Mouse (Mus musculus) c-Kit-positive CD71-negative TER-119-negative erythroid progenitor cells, embryonic 14.5 days (primary cell): ENCODE measurements around the gene Ak7.
A peak's percentile ranks its signal among the peaks of the same experiment; 100 is the strongest.

Source experiments
- DNase-seq: peaks from one replicate; pipeline ENCODE4 v3.0.0-alpha.2; 2013; ENCODE audit warnings: low read depth

Ak7 gene

GRCm38 (mm10) chr12:105730851-105731460 lies 25.2 kb downstream of the Ak7 start:
- DNase-seq: no peak

- DNase-seq: no peak
Measured at GRCm38 (mm10) chr12:105733370-105734159, 27.8 kb downstream of the Ak7 start.

DNA sequence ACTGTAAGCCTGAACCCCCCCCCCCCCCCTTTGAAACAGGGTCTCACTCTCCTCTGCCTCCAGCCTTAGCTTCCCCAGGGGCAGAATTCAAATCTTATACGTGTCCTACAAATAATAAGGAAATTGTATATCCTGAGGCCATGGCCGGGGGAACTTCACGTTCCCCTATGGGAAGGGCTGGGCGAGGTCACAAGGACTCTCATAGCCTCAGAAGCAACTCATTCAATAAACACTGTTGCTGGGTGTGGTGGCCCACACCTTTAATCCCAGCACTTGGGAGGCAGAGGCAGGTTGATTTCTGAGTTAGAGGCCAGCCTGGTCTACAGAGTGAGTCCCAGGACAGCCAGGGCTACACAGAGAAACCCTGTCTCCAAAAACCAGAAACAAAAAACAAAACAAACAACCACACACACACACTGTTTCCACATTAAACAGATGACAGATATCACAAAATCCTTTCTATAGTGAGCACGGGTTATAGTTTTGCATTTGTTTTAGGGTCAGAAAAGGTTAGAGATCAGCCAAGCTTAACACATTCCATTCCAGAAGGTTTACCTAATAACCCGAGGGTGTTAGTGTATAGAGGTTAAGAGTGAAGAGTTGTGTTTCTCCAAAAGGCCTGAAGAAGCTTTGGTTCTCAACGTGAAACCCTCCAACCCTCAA lies 29.6 kb downstream of the Ak7 start:
- DNase-seq: no peak

DNA sequence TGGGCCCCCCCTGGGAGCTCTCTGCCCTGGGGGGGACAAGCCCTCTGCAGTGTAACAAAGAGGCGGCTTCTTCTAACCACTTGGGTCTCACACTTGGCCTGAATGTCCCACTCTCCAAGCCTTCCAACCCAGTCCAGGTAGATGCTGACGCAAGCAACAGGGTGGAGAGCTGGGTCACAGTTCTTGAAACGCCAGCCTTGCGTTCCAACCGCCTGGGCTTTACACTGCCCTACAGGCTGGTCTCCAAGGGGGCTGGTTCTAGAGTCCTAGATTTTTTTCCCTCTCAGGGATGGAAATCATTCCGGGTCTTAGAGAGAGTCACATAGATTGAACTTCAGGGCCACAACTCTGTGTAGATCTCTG lies 30.1 kb downstream of the Ak7 start:
- DNase-seq: no peak

GRCm38 (mm10) chr12:105738316-105739096 lies 32.7 kb downstream of the Ak7 start:
- no peak for DNase-seq

DNA sequence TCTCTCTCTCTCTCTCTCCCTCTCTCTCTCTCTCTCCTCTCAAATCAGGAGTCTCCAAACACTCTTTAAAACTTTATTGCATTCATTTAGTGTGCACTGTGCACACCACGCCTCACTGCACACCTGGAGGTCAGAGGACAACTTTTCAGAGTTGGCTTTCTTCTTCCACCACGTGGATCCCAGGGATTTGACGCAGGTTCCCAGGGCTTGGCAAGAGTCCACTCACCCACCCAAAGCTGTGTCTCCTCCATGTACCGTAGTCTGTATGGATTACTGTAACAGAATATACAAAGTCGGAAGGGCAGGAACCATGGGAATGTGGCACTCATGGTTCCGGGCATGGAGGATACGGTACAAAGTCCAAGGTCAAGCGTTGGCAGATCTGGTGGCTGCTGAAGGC lies 33.9 kb downstream of the Ak7 start:
- no peak for DNase-seq

DNA sequence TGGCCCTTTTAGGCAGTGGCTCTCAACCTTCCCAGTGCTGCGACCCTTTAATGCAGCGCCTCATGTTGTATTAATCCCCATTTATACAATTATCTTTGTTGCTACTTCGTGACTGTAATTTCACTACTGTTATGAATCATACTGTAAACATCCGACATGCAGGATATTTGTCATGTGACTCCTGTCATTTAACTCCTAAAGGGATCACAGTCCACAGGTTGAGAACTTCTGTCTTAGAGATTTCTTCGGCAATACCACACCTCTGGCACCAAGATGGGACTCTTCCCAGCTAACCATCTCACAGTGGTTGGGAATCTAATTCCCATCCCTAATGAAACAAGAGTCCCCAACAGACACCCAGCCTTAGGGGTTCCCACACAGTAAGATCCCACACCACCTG lies 42.3 kb downstream of the Ak7 start:
- DNase-seq: no peak

DNA sequence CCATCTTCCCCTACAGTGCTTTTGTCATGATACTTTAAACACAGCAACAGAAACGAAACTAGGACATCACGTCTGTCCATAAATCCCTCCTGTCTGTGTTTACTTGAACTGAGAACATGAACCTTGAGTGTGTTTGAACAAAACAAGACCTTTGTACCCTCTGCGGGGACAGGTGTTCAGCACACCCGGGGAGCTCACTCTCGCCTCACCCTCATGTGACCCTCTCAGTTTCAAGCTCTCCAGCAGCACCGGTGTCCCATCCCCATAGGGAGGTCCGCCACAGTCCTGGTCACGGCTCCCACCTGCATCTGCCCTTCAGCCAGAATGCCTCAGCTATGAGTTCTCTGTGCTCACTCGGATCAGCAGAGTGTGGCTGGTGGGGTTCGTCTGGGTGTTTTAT lies 48.0 kb downstream of the Ak7 start:
- no peak for DNase-seq

- no peak for DNase-seq
Measured at GRCm38 (mm10) chr12:105757816-105758497, 52.2 kb downstream of the Ak7 start.

DNA sequence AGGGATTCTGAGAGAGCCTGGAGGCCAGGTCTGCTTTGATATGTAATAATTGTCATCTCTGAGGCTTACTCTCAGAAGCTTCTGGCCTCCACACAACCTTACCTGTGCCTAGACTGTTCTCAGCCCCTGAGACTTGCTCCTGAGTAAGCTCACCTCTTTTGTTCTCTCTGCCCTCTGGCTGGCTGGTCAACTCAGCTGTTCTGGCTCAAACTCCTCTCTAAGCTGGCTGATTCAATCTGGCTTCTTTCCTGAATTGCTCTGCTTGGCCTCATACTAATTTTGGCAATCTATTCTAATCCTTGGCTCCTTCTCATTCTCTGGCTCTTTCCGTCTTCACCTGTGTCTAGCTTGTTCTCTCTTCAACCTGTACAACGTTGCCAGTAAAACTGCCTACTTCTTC lies 53.1 kb downstream of the Ak7 start:
- DNase-seq: no peak

DNA sequence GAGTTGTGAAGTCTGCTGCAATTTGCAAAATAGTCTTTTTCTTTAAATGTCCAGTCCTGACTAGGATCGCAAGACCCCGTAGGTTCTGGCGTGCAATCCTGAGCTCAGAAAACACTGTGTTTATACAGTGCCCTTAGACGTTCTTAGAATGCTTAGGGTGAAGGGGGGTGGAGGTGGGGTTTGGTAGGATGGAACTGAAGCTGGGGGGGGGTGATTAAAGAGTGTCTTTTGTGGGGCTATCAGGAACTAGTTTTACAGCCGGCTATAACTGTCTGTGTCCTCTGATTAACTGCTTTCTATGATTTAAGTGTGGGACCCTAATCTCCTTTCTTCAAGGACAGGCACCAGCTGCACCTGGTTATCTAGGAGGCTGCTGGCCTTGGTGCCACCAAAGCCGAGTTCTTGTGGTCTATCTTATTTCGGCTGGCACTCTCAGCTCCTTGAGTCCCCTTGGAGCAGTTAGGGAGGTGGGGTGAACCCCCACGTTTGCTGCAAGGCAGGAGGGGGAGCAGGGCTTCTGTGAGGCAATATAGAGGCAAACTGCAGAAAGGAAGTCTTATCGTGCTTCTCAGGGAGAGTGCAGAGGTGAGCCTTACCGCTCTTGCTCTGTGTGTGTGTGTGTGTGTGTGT lies 54.2 kb downstream of the Ak7 start:
- peak; percentile 28 for DNase-seq

DNA sequence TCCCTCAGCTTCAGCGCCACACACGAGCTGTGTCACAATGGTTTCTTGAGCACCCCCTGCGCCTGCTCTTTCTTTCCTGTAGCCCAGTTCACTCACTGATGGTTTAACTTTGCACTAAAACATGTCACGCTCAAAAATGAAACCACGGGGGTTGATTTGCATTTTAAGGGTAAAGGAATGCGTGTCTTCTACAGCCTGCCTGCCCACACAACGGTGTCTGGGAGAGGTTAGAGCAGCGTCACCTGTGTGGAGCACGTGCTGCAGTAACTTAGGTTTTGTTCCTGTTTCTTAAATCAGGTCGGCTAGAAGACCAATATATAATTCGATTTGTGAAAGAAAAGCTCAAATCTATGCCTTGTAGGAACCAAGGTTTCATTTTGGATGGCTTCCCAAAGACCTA lies 55.4 kb downstream of the Ak7 start:
- DNase-seq: no peak

DNA sequence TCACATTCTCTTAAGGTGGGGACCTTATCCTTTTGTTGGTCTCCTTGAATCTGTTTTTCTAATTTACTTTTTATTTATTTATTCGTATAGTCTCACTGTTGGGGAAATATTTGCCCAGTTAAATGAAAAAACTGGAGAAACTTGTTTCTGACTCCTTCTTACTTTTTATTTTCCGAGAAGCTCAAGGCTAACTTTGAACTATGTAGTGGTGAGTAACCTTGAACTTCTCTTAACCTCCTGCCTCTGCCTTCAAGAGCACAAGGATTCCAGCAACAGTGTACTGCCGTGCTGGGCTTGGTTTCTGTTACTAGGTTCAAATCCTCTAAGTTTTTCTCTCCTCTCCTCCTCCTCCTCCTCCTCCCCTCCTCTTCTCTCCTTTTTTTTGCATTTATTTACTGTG lies 55.9 kb downstream of the Ak7 start:
- DNase-seq: no peak

GRCm38 (mm10) chr12:105769700-105770099 lies 63.9 kb downstream of the Ak7 start:
- DNase-seq: no peak

DNA sequence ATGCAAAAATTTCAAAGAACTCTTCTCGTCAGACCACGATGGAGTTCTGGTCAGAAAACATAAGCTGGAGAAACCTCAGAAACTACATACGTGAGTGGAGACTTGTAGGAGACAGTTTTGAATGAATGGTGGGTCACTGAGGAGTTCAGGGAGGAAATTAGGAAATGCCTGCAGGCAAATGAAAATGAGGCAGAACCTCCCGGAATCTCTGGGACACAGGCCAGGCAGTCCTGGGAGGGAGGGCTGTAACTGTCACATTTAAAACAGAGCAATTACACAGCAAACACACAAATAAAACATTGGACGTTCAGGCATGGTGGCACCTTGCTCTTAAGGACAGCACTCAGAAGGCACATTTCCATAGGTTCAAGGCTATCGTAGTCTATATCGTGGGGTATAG lies 69.1 kb downstream of the Ak7 start:
- DNase-seq: no peak

DNA sequence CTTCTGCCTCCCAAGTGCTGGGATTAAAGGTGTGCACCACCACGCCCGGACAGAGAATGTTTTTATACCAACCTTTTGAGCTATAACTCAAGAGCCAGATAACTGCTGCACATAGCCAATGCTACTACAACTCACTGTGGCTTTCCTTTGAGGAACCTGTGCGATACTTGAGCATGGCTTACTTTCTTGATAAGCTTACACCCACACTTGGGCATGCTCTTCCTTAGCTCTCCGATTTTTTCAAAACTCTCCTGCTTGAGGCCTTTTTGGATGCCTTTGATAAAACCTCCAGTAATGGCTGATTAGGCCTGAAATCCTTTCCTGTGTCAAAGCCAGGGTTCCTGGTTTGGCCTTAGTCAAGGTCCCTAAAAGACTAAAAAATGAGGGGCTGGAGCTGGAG lies 71.9 kb downstream of the Ak7 start:
- DNase-seq: no peak

DNA sequence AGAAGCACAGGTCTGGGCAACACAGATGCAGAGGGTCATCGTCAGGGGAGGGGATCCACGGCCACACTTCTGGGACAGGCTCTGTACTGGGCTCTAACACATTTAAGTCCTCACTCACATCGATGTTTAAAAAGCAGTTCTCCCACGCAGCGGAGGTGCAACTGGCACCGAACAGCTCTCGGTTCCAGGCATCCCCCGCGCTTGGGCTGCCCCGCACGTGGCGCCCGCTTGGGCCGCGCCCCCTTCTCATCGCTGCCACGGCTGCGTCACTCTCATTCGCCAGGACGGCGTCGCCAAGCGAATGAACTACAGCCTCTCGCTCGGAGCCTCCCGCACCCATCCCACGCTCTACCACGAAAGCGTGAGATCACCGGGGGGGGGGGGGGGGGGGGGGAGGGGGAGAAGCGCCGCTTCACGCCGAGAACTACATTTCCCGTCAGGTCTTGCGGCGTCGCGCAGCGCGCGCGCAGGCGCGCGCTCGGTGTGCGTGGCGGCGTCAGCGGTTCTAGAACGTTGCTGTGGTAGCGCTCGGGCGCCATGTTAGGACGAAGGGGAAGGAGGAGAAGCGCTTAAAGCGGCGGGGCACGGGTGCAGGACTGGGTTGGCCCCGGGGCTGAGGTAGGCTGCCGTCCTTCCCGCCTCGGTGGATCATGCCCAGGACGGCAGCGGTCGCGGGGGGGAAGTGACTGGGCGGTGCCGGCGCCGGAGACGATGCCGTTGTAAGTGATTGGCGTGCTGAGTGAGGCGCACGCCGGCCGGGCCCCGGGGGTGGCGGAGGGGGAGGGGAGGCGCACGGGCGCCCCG lies 78.6 kb downstream of the Ak7 start, which contains the start of gene Papola:
Papola (plus strand) TSS at position 499 of the 804 bp plus-strand sequence.
- DNase-seq: peak; percentile 70

DNA sequence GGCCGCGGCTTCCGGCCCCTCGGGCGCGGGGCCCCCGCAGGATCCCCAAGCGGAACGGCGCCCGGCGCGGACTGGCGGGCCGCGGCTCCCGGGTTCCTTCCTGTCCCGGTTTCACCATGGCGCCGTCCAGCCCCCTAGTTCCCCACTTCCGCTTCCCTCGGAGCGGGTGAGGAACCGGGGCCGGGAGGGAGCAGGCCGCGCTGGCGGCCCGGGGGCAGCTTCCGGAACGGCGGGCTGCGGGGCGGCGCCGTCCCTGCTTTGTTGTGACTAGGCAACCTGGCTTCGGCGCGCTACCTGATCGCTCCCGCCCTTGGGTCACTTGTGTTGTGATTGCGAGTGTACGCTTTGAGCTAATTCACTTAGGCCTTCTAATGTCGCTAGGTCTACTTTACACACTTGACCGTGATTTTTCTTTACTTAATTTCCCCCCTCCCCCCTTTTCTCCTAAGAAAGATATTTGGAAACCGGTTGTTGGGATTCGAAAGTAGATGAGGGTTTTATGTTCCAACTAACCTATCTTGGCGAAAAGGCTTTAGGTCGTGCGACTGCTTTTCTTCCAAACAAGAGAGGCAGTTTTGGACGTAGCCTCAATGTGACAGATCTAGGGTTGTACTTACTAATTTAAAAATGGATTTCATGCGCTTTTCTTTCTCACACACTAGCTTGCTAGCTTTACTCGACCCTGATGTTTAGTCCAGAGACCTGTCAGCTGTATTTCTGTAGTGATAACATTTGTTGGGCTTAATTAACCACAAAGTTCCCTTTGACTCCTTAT lies 79.4 kb downstream of the Ak7 start:
- peak; percentile 56 for DNase-seq

DNA sequence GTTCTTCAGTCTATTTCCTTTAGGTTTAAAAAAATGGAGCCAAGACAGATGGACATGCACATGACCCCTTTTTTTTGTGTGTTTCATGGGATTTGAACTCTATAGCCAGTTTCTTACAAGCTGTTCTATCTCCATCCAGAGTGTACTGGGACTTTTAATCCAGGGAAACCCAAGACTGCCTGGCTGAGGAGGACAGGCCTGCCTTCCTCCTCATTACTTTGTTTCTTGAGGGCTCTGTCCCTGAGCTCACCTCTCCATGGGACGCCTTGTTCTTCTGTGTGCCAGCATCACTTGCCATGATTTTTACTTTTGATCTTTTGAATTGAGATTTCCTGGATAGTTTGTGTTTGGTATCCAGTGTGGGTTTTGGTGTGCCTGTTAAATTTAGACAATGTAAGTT lies 80.3 kb downstream of the Ak7 start:
- no peak for DNase-seq

DNA sequence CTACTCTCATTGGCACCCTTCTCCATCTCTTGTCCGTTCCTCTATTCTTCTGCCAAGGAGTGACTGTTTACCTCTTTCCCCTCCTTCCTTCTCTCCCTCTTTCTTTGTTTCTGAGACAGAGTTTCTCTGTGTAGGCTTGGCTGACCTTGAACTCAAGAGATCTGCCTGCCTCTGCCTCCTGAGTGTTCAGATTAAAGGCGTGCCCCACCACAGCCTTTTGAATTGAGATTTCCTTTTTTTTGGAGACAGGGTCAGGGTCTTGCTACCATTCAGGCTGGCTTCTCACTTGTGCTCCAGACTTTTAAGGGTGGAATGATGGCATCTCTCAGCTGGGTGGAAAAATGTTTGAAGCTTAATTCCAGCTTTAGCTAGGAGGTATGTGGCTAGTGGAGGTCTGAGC lies 81.8 kb downstream of the Ak7 start:
- DNase-seq: no peak
